Mouse (Mus musculus): ENCODE measurements around the gene Sorbs1.

The Sorbs1 gene

DNA sequence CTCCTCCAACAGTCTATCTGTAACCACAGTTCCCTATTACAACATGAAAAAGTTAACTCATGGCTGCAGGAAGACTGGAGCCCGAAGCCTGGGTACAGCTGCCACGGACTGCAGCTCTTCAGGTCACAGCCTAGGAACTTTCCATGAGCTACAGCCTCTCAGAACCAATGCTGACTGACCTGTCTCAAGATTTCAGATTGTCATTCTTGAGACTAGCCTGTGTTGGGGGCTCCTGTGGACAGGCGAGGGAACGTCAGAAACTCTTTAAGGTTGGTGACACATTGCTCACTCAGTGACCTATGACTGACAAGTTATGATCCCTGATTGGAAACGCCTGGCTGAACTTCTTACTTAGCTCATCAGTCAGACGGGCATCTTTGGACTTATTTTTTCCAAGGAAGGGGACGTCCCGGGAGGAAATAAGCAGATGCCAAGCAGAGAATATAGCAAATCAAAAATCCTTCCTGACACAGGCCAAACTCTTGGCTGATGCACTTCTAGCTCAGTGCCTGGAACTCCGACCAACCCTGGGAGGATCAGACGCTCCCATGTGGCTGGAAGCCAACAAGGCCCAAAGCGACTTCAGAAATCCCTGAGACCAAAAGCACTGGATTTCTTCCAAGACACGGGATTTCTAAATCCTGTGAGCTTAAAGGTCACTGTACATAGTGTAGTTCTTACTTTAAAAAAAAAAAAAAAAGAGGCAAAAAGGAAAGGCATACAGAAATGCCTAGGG, 76.9 kb downstream of the Sorbs1 start:
- DNase-seq (ENCODE audit: low spot score): no peak

DNA sequence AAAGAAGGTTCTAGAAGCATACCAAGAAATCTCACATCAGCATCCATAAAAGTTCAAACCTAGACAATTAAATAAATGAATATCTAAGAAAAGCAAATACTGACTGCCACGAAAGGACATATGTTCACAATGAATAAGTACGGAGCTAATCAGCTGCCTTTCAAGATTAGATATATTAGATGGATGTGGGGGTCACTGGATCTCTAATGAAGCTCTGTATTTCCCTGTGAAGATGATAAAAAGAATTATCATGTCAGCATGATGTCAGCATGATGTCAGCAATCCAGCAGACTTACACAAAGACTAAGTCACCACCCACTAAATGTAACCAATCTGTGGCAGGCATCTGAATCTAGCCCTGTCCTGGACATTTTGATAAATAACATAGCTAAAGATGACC, 77.8 kb downstream of the Sorbs1 start:
- no peak for DNase-seq (ENCODE audit: low spot score)

DNA sequence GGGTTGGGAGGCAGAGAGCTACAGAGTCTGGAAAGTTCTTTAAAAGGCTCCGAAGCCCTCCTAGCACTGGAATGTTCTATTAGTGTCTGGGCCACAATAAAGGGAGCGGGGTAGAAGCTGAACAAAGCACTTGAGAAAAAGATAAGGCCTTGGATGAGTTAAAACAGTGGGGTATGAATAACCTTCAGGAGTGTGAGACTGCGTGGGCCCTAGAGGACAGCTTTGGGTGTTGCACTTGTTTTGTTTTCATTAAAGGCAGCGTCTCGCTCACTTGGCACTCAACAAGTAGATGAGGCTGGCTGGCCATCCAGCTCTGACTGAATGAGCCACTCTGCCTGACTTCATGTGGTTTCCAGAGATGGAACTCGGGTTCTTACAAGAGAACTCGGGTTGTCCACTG, 78.5 kb downstream of the Sorbs1 start:
- DNase-seq (ENCODE audit: low spot score): no peak

DNA sequence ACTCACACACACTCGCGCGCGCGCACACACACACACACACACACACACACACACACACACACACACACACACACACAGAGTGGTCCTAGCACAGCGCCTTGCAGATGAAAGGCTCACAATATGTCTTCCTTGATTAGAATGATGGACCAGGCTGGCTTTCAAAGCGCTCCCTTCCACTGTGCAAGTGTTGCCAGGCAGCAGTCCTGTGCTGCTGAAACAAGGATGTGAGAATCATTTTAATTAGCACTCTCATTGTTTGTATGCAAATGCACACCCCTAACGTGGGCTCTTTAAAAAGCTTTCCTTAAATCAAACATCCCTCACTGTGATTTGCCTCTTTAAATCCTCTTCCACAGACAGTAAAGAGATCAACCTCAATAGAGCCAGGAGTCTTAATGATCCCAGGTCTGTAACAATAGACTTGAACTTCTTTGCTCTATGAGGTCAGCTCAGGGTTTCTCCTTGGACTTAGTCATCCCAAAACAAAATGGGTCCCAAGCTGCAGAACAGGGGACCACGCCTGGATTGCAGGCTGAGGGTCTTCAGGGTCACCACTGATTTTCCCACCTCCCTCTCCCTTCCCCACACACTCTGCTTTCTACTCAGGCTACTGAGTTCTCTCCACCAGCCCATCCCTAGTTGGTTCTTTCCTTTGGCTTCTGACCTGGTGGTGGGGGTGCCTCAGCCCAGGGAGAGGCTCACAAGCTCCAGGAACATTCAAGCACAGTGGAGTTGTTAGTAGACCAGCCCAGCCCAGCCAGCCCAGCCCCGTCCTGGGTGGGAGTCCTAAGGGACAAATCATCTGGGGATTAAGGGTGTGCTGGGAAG, 79.3 kb downstream of the Sorbs1 start:
- no peak for DNase-seq (ENCODE audit: low spot score)

DNA sequence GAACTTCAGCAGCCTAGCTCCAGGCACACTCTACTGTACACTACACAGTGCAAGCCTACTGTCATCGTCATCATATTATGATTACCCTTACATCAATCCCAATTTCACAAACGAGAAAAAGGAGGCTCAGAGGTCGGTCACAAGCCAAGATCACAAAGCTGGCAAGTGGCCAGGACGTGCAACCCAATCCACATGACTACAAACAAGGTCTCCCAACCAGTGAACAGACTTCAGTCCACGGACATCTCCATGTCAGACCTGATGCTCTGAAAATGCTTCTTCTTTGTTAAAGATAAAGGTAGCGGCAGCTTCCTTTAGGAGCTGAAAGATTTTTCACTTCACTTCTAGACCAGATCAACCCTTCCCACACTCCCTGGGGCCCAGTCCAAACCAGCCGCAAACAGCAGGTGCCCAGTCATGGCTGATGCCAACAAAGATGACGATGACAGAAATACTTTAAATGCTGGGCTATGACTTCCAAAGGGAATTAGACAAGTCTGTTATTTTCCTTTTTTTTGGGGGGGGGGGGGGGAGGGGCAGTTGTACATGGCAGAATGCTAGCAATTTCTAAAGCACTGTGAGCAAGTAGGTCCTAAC, 80.2 kb downstream of the Sorbs1 start:
- DNase-seq (ENCODE audit: low spot score): no peak

DNA sequence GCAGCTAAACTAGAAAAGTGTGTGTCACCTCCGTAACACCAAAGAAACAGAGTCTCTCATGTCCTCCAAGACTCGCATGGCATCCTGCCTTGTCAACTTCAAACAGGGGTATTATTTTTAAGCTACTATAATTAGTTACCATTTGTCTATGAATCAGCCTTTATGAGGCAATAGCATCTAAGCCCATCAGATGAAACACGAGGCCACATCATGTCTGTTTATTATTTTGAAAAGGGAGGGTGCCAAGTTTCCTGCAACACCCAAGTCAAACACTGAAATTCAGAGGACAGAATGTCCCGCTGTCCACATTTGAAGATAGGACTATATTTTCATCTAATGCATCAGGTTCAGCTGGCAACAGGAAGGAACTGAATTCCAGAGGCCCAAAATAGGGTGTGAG, 81.6 kb downstream of the Sorbs1 start:
- DNase-seq (ENCODE audit: low spot score): no peak

DNA sequence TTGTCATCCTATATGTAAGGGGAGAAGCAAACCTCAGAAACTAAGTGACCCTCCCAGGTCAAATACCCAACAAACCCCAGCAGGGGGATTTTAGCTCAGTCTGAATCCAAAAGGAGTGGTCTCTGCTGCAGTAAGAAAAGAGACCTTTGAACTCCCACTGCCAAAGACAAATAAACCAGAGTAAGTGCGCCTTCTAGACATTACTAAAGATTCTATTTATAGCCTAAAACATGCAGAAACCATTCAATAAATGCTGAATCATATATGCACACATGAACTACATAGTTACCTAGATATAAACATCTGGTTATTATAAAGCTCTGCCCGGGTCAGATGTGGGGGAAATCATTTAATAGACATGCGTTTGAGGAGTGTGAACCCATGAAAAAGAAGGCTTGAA, 84.0 kb downstream of the Sorbs1 start:
- no peak for DNase-seq (ENCODE audit: low spot score)

DNA sequence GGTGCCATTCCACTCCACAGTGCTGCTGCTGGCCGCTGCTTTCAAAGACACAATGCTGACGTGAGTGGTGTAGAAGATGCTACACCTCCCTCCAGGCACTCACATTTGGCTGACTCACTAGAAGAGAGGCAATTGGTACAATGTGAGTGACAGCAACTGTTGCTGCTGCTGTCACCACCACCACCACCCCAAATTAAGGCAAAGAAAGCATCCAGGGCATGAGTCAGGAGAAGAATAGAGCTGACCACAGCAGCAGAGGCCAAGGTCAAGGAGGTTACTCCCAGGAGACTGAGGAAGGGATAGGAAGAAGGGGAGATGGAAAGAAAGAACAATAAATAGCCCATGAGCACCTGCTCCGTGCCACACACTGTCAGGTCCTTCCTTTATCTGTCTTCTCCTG, 84.4 kb downstream of the Sorbs1 start:
- no peak for DNase-seq (ENCODE audit: low spot score)

DNA sequence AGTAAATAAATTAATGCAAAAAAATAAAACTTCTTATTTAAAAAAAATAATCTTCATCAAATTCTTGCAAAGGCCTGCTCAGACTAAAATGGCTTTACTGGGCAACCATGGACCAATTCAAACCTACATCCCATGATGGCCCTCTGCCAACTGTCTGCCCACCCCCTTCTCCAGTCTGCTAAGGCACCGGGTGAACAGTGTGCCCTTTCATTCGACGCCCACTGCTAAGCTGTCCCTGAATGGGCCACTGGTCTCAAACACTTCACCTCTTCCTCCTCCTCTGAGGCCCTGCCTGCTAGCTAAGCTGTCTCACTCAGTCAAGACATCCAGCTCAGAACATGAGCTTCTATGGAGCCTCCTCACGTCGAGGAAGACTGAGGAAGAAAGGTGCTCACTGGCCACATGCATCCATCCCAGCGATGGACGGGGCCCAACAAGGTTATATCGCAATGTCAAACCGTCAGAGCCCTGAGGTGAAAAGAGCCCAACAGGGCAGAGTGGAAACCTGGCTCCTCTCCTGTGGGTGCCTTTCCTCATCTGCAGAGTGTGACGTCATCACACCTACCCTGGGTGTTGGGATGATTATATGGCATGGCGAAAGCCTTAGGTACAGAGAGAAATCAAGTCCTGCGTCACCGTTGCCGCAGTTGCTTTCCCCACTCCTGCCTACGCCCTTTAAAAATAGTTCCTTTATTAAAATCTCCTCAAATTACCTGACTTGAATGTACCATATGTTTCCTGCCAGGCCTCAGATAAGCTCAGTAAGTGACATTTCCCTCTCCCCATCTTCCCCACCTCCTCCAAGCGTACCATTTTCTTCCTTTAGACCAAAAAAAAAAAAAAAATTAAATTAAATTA, 87.2 kb downstream of the Sorbs1 start:
- DNase-seq (ENCODE audit: low spot score): no peak

DNA sequence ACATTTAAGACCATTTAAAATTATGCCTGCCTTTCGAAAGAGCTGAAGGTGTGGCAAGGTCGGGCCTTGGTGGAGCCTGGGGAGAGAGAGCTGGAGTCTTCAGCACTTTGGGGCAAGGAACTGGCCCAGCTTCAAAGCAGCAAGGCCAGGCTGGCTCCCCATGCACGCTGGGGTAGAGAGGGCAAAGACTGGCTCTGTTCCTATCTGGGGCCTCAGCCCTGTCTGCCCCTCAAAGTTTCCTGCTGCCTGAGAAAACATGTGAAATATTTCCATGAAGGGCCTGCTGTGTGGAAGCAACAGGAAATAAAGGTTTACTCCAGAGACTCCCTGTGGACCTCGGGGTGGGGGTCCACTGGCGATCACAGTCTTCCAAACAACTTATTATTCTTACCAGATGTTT, 88.3 kb downstream of the Sorbs1 start:
- DNase-seq (ENCODE audit: low spot score): no peak

DNA sequence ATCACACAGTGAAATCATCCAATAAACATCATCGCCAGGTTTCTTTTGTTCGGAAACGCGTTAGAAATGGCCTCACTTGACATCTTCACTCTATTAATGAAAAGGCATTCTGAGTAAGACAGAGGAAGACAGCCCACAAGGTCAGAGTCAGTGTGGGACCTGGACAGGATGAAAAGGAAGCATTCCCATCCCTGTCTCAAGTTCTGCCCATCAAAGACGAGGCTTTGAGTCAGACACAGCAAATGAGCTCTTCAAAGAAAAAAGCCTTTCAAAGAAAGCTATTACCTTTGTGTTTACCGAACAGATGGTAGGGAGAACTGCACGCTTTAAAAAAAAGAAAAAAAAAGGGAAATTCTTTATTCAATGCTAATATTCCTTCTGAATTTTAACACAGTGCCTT, 92.5 kb downstream of the Sorbs1 start:
- no peak for DNase-seq (ENCODE audit: low spot score)

DNA sequence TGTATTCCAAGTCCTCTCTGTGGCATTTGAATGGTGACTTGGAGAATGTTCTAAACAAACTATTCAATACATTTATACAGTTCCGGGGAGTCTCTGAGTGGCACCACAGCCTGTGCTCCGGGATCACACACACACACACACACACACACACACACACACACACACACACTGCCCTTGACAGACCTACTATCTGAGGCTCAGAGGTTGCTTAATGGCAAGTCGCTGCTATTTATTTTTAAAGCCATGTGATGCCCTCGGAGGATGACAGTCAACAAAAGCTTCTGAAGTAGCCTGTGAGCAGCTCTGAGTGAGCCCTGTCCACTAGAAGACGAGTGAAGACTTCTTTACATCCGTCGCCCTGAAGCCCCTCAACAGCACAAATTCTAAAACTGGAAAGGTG, 94.3 kb downstream of the Sorbs1 start:
- no peak for DNase-seq (ENCODE audit: low spot score)

DNA sequence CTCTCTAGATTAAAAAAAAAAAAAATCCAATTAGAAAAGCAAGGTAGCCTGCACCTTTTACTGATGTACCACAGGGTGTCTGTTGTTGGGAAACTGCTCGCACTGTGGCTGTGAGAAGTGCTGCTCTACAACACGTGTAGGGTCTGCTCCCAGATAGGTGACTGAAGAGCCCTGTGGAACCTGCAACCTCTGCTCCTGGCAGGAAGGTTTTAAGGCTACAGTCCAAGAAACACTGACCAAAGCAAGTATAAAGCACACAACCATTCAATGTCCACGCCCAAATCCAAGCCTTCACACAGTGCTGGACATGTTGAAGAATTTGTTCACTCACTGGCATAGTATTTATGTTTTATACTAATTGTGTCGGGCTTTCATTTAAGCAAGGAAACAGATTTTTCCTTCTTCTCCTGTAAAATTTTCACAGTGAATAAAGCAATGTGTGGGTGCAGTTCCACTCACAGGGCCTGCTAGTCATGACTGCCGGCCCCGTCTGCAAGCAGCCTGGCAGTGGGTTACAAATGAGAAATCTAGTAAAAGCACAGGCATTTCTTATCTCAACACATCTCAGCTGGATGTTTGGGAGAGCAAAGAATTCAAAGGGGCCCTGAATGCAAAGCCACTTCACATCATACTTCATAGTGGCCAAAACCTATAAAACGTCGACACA, 96.3 kb downstream of the Sorbs1 start:
- DNase-seq (ENCODE audit: low spot score): no peak

DNA sequence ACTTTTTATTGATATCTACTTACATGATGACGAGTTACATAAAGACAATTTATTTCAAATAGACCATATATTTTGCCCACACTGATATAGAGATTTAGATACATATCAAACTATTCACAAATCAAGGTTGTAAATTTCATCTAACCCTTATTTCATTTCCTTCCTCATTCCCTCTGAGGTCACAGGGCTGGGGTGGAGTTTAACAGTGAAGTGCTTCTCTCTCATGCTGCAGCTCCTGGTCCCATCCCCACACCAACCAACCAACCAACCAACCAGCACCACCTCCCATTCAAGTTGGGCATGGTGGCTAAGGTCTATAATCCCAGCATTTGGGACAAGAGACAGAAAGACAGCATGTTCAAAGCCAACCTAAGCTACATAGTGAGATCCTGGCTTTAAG, 97.9 kb downstream of the Sorbs1 start:
- DNase-seq (ENCODE audit: low spot score): no peak

DNA sequence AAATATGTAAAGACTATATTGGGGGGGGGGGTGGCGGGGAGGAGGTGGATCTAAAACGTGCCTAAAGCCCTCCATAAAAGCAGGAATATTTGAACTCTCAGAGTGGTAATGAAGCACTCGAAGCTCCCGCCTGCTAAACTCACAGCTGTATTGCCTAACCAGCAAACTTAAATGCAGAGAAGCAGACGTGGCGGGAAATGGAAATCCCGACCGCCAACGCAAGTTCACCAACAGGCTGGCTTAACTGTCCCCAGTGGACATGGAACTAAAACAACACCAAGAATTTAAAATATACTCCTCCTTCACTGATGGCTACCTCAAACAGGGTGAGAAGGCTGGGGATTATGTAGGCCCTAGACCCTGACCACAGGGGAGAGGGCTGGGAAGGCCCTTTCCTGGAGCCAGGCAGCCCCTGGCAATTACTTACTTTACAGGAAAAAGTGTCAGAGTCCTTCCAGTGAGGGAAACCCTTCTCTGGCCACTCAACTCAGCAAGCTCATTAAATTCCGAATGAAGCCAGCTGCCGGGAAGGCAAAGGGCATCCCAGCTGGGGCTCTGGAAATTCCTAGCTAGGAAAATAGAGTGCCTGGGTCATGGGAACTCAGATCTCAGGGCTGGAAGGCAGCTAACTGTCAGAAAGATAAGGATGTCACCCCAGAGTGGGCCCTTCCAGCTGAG, 98.6 kb downstream of the Sorbs1 start:
- no peak for DNase-seq (ENCODE audit: low spot score)

DNA sequence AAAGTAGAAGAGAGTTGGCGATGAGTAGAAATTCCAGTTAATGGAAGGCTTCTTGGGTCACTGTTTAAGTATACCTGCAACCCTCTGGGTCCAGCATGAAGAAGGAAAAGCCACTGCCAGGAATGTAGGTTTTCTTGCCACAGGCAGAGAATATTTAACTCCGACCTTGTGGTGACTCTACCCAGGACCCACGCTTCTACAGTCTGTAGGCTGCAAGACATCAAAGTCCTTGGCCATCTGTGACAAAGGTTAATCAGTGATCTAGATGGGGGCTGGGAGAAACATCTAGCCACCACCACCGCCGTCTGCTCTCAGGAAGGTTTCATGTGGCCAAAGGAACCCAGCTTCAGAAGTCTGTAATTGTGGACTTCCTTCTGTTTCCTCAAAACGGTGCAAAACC, 99.2 kb downstream of the Sorbs1 start:
- no peak for DNase-seq (ENCODE audit: low spot score)

DNA sequence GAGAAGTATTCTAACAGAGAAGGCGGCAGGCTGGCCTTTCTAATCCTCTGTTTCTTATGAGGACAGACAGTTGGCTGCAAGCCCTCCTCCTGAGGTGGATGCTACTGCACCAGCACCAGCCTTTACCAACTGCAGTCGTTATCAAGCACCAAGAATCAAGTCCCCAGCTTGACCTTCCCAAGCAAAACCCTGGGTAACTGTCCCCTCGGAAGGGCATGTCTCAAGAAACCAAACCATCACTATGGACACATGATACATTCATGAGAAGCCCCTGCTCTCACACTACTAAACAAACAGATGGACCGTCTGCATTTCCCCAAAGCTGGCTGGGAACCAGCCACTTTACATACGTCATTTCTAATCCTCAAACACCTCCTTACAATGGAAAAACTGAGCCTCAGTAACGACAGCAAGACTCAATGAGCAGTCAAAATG, 102.2 kb downstream of the Sorbs1 start:
- no peak for DNase-seq (ENCODE audit: low spot score)

DNA sequence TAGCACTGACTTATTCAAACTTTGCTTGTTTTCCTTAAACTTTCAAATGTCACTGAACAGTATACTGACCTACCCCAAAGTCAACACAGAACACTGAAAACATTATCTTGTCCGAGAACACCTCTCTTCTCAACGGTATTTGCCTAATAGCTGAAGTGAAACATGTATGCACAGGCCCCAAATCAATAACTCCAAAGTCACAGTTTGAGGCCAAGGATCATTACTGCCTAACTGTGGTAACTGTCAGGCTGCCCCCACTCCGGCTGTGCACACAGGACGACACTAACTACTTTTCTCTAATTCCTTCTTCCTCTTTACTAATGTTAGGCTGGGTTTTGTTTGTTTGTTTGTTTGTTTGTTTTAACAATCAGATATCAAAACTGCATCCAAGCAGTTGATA, 103.1 kb downstream of the Sorbs1 start:
- DNase-seq (ENCODE audit: low spot score): no peak

DNA sequence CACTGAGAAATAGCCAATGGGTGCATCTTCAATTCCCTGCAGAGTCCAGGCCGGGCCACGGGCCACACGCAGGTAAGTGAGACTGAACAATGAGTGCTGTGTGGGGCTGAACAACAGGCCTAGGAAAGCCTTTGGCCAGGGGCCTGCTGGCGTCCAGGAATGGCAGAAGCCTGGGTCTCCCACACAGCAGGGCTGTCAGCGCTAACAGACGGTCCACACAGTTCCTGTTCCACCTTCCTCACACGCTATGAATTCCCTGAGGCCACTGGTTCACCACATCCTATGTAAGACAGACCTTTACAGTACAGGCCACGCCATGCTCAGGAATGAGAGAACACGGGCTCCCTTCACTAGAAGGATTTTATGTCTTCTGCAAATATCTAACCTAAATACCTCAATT, 103.5 kb downstream of the Sorbs1 start:
- peak; percentile 31 for DNase-seq (ENCODE audit: low spot score)

DNA sequence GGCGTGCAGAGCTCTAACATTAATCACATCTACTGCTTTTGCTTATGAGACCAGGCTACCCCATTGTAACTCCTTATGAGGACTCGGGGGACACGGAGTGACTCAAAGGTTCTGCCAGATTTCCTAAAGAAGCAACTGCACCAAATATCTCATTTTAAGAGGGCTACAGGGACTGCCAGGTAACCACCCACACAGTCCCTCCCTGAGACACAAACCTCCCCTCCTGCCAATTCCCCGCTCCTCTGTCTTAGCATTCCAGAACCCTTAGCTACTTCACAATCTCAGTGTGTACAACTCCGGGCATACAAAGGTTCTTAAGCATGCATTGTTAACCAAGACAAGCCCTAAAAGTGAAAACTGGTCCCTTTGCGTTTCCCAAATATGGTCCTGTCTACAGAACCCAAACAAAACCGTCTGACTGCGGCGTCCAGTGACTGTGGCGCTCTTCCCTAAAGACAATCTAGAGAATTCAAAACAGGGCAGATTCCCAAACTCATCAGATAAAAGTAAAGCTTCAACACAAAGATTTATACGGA, 104.0 kb downstream of the Sorbs1 start:
- DNase-seq (ENCODE audit: low spot score): peak; percentile 44

DNA sequence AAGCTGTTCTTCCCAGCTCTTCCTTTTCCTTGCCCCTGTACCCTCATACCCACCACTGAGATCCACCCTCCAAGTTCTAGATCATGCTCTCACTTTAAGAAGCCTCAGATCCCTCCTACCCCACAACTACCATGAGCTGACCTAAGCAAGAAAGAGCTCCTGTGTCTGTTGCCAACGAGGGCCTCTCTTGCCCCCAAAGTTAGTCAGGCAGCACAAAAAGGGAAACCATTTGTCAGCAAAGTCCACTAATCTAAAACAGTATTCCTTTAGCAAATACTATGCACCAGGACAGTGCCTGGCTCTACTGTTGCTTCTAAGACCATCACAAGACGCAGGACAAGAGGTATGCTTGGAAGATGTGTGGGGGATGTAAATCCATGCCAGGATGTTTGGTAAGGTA, 106.4 kb downstream of the Sorbs1 start:
- no peak for DNase-seq (ENCODE audit: low spot score)

All from testis, postnatal 14 days (tissue).